Mouse (Mus musculus) layer of hippocampus, postnatal 14 days (tissue): ENCODE measurements around the gene Poldip3. TPM values are rescaled to one million over a fixed set of nuclear protein-coding genes. Genes with fewer than 3 reads are reported as not detected.

ENCODE experiments used
- DNase-seq, 2 experiments: peaks; one replicate each; pipeline ENCODE4 v3.0.0; 2021 to 2022; ENCODE audit warnings: low spot score in 2 of 2, mixed read lengths in 1 of 2
- long read RNA-seq, 2 experiments: library from polyadenylated mRNA; stranded (forward); transcript quantifications; one replicate each; pipeline ENCODE4 v2.0.0; 2021
- total RNA-seq, 2 experiments: library from RNA; stranded (reverse); gene quantifications; 2 replicates each; pipeline ENCODE4 v1.2.3; 2021

The Poldip3 gene
- total RNA-seq: 10 to 100 TPM; 85.8 to 87.6 TPM
- long read RNA-seq, experiment 1, transcript Poldip3-202 (8 exons, 3,157 nt): minor isoform, 5 of 92 reads
- long read RNA-seq, experiment 1, transcript Poldip3-201 (9 exons, 3,299 nt): major isoform, 70 of 92 reads
- long read RNA-seq, experiment 1, partial matches to known transcripts: 5 of 92 reads
- long read RNA-seq, experiment 1, other reads (novel, unspliced or antisense): 12 of 92 reads
- long read RNA-seq, experiment 2, transcript Poldip3-201 (9 exons, 3,299 nt): major isoform, 57 of 82 reads
- long read RNA-seq, experiment 2, partial matches to known transcripts: 18 of 82 reads
- long read RNA-seq, experiment 2, other reads (novel, unspliced or antisense): 3 of 82 reads

GRCm38 (mm10) chr15:83149196-83150072 lies at the start of gene Poldip3:
Poldip3 (minus strand) TSS chr15:83149384.
- peak; percentile 98 to 99 for DNase-seq

- DNase-seq: no peak
These were observed 44.2 kb upstream of the Poldip3 start for GRCm38 (mm10) chr15:83193413-83193812.

- DNase-seq: no peak
These were observed 33.2 kb upstream of the Poldip3 start for GRCm38 (mm10) chr15:83182351-83182750.

- no peak for DNase-seq
These were observed 32.7 kb upstream of the Poldip3 start for GRCm38 (mm10) chr15:83181800-83182330.

GRCm38 (mm10) chr15:83180004-83180403 lies 30.8 kb upstream of the Poldip3 start:
- no peak for DNase-seq

- no peak for DNase-seq
These were observed 27.5 kb upstream of the Poldip3 start for GRCm38 (mm10) chr15:83176653-83177052.

- DNase-seq: no peak
These were observed 25.0 kb upstream of the Poldip3 start for GRCm38 (mm10) chr15:83173914-83174884.

- DNase-seq: no peak
These were observed 23.6 kb upstream of the Poldip3 start, which contains the start of gene Cyb5r3 for GRCm38 (mm10) chr15:83172492-83173429. Cyb5r3 (minus strand) TSS chr15:83172592.

- peak; percentile 93 to 97 for DNase-seq
These were observed 22.7 kb upstream of the Poldip3 start for GRCm38 (mm10) chr15:83171712-83172481.

- no peak for DNase-seq
These were observed 21.9 kb upstream of the Poldip3 start for GRCm38 (mm10) chr15:83170956-83171659.

GRCm38 (mm10) chr15:83169772-83170722 lies 20.9 kb upstream of the Poldip3 start:
- no peak for DNase-seq

GRCm38 (mm10) chr15:83168875-83169771 lies 19.9 kb upstream of the Poldip3 start:
- DNase-seq: no peak

GRCm38 (mm10) chr15:83168311-83168710 lies 19.1 kb upstream of the Poldip3 start:
- DNase-seq: no peak

GRCm38 (mm10) chr15:83167550-83168065 lies 18.4 kb upstream of the Poldip3 start:
- DNase-seq: no peak

- DNase-seq: no peak
These were observed 17.9 kb upstream of the Poldip3 start for GRCm38 (mm10) chr15:83167126-83167525.

GRCm38 (mm10) chr15:83166642-83167041 lies 17.5 kb upstream of the Poldip3 start:
- DNase-seq: peak in 1 of 2 experiments; percentile 54
